Mouse (Mus musculus): ENCODE measurements around the gene Zfpm1.
A peak's percentile ranks its signal among the peaks of the same experiment; 100 is the strongest.
"Not testable (repeated sequence)": the region's sequence is repeated elsewhere in the genome, so short reads cannot be mapped to it uniquely, and the experiment has no call there.

The Zfpm1 gene

DNA sequence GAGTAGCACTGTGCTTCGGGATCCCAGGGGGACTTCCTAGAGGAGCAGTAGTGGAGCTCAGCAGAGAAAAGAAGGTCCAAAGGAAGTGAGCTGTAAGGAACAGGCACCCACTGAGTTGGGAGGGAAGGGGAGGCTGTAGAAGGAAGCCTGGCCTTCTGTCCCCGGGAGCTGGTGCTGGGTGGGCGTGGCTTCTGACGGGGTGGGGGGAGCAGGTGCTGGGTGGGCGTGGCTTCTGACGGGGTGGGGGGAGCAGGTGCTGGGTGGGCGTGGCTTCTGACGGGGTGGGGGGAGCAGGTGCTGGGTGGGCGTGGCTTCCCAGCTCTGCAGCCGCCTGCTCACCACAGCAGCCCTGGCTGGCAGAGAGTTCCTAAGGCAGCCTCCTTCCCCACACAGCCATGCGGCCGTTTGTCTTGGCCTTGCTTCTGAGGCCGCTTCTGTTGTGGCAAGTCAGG is 42.0 kb downstream of the Zfpm1 start:
- not testable (repeated sequence) for DNase-seq (ENCODE audit: low spot score in 2 of 2)

DNA sequence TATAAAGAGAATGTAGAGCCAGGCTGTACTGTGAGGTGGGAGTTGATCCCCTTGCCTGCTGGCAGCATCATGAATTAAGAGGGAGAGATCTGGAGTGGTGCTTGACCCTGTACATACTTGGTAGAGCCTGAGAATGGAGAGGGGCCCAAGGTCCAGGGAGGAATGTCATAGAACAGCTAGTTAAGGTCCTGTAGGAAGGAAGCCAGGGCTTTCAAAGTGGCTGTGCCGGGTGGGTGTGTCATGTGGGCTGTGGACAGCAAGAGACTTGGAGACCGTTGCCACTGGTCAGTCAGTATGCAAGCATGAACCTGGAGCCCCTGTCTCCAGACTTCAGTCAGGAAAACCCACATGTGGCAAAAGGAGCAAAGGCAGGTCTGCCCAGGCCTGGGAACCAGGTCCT is 43.3 kb downstream of the Zfpm1 start:
- no peak for DNase-seq (ENCODE audit: low spot score in 2 of 2)

DNA sequence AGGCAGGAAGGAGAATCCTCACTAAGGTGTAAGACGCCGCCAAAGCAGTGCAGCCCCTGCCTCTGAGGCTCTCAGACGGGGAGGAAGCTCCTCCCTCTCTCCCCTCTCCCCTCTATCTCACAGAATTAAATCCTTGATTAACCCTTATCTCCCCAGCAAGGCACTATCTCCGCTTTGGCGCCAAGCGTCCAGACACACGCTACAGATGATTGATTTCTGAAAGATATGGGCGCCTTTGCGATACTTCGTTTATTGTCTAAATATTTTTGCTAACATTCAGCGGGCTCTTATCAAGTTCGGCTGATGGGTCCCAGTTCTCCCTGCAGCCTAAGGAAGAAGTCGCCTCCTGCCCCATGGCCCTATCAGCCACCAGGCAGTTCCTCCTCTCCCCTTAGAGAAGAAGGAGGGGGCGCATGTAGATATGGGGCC is 44.2 kb downstream of the Zfpm1 start:
- DNase-seq (ENCODE audit: low spot score in 2 of 2) = no peak

DNA sequence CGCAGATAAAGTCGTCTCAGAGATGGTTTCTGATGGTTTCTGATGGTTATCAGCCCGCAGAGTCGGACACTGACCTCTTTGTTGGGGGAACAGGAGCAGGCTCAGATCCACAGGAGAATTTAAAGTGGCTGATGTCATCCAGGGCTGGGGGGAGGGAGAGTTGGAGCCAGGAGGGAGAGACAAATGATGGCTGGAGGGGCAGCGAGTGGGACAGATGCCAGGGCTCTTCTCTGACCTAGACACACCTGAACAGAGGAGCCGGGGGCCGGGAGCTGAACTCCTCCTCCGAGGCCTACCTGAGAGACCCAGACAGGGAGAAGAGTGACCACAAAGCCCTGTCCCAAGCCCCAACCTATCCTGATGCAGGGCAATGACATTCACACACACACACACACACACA is 47.1 kb downstream of the Zfpm1 start:
- no peak for DNase-seq (ENCODE audit: low spot score in 2 of 2)

DNA sequence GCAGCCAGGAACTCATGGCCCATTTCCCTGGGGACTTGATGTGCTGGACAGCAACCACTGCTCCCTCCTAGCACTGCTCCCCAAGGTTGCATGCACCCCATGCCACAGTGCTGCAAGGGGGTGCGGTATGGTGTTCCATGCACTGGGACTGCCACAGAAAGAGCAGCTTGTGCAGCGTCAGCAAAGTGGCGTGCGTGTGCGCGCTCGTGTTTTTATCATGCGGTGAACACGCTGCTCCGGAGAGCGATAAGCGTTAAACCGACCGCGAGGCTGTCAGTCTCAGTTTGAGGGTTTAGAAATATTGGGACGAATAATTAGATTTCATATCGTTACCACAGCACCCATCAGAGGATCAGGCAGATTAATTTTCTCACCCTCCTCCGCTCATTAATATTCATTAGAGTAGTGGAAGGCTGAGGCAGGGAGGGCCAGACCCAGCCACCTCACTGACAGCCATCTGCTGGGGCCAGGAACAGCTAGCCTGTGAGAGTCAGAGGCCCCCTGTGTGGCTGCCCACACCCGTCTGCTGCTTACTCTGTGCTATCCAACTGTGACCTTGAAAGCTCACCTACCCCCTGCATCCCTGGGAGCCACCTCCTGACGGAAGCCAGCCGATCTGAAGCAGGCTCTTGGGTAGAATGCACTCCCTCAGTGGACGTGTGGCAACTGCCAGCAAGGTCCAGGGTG is 47.8 kb downstream of the Zfpm1 start:
- no peak for DNase-seq (ENCODE audit: low spot score in 2 of 2)

DNA sequence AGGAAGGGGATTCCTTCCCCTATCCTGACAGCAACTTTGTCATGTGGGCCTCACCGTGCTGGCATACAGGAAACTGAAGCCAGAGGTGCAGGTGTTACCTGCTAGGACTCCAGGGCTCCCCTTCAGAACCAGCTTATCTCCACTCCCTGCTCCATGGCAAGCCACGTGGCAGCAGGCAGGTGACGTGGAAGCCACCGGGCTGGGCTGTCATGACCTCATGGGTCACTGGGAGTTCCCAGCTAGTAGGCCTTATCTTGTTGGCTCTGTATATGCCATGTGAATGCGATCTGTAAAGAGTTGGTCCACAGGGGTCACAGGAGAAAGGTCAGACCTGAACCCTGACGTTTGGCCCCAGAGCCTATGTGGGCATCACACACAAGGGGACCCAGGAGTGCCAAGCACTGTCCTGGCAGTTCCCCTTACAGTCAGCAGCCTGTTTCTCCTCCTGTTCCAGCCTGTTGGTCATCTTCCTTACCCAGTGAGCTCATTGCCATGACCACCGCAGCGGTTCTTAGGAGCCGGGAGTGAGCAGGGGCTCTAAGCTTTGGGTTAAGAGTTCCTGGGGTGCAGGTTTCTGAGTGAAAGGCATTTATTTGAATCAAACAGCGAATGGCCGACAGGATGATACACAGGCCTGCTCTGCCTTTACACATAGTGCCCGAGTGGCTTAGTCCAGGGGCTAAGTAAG is 48.6 kb downstream of the Zfpm1 start:
- DNase-seq (ENCODE audit: low spot score in 2 of 2) = no peak

DNA sequence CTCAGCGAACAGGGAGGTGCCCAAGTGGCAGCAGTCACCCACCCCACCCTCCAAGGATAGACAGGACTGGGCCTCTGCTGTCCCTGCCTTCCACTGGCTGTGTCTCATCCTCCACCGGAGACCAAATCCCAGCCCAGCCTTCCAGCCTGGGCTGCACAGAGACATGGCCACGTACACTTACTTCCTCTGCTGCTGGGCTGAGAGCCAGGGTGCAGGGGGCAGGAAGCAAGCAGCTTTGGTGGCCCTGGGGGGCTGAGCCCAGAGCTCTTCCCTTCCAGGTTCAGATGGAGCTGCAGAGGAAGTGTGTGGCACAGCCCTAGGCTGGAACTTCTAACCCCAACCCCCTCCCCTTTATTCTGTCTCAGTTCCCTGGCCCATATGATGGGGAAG is 49.2 kb downstream of the Zfpm1 start:
- no peak for DNase-seq (ENCODE audit: low spot score in 2 of 2)

DNA sequence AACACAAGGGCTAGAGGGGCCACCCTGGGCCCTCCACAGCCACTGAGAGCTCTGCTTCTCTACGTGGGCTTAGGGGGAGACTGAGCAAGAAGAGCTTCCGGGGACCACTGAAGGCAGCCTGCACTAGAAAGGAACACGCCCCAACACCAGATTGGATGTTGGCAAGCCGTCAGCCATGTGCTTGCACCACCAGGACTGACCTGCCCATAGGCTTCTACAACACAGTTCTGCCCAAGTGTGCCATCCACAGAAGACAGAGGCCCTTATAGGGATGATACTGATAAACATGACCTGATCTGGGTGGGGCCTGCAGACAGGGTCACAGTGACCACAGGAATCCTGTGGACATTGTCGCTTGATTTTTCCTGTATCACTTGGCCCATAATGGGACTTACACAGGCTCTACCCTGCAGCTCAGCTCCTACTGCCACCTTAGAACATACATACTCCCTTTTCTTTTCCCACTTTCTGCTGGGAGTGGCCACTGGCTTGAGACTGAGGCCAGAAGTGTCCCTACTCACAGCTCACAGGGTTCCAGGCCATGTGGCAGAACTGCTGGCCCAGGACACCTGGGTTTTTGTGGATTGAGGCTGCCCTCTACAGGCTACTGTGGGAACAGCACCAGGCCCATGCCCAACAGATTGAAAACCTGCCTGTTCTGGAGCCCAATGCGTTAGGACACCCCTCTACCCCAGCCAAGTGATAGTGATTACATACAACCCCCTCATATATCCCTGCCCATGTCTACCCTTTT is 51.0 kb downstream of the Zfpm1 start:
- DNase-seq (ENCODE audit: low spot score in 2 of 2) = peak; percentile 77 to 85

DNA sequence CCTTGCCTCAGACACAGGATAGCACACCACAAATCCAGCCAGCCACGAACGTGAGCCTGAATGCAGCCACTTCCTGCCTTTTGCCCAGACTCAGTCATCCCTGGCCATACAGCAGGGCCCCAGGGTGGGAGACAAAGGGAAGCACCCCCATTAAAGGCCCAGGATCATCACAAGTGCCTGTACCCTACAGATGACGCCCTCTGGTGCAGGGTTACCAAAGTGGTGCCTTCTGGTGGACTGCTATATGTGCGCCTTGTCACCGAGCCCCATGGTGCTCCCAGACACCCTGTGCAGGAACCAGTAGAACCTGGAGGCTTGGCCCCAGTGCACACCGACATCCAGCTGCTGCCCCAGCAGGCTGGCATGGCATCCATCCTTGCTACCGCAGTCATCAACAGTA is 51.6 kb downstream of the Zfpm1 start:
- no peak for DNase-seq (ENCODE audit: low spot score in 2 of 2)

DNA sequence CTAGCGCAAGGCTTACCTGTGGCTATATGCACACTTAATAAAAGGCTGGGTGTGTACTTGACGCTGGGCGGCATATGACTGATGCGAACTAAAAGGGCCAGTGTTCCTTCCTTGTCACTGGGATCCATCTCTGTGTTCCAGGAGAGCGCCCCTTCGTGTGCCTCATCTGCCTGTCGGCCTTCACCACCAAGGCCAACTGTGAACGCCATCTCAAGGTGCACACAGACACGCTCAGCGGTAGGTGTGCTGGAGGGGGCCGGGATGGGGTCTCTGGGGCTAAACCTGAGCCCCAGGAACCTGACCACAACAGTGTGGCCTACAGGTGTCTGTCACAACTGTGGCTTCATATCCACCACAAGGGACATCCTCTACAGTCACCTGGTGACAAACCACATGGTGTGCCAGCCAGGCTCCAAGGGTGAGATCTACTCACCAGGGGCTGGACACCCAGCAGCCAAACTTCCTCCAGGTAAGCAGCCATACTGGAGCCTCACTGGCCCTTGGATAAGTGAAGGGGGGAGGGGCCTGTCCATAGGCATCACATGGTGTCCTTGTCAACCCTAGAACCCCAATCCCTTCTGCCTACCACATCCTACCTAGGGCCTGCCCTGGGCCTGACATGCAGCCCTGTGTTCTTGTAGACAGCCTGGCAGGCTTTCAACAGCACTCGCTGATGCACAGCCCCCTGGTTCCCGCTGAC is 53.0 kb downstream of the Zfpm1 start:
- no peak for DNase-seq (ENCODE audit: low spot score in 2 of 2)

DNA sequence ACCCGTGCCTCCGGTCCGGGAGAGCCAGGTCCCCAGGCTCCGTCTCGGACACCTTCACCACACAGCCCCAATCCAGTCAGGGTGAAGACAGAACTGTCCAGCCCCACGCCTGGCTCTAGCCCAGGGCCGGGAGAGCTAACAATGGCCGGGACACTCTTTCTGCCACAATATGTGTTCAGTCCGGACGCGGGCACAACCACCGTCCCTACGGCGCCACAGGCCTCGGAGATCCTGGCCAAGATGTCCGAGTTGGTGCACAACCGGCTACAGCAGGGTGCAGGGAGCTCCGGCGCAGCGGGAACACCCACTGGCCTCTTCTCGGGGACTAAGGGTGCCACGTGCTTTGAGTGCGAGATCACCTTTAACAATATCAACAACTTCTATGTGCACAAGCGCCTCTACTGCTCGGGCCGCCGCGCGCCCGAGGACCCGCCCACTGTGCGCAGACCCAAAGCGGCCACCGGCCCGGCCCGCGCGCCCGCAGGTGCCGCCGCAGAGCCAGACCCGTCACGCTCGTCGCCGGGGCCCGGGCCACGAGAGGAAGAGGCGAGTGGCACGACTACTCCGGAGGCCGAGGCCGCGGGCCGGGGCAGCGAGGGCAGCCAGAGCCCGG is 53.8 kb downstream of the Zfpm1 start:
- DNase-seq (ENCODE audit: low spot score in 2 of 2) = no peak

DNA sequence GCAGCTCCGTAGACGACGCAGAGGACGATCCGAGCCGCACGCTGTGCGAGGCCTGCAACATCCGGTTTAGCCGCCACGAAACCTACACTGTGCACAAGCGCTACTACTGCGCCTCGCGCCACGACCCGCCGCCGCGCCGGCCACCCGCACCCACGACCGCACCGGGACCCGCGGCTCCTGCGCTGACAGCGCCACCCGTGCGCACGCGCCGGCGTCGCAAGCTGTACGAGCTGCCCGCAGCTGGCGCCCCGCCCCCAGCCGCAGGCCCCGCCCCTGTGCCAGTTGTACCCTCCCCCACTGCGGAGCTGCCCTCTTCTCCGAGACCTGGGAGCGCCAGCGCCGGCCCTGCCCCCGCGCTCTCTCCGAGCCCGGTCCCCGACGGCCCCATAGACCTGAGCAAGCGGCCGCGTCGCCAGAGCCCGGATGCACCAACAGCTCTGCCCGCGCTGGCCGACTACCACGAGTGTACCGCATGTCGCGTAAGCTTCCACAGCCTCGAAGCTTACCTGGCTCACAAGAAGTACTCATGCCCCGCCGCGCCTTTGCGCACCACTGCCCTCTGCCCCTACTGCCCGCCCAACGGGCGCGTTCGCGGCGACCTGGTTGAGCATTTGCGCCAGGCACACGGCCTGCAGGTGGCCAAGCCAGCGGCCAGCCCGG is 54.4 kb downstream of the Zfpm1 start:
- no peak for DNase-seq (ENCODE audit: low spot score in 2 of 2)

DNA sequence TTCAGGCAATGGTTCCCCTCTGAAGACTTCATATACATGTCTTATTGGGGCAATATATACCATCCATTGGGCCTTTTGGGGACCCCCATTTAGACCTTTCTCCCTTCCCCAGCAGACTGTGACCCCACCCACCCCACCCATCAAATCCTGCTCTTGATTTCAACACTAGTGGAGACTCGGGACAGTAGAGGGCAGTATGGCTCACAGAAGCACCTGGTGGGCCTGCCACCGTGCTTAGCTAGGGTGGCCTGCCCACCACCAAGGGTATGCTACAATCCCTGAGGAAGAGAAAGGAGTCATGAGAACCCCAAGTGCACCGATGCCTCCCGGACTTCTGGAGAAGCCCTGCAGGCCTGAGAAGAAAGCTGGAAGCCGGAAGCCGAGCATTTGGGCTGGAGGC is 56.9 kb downstream of the Zfpm1 start:
- no peak for DNase-seq (ENCODE audit: low spot score in 2 of 2)

DNA sequence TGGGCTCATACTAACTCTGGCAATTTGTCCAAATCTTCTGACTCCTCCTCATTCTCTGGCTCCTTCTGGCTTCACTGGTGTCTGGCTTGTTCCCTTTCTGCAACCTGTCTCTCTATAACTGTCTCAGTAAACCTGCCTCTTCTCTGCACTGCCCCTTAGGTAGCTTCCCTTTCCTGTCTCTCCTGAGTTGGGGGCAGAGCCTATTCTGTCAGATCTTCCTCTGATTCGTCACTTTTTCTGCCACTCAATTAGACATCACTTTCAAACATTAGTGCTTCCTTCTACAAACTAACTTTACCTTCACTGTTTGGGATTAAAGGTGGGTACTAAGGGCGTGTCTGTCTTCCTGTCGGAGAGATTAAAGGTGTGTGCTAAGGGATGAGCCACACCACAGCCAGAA is 58.8 kb downstream of the Zfpm1 start:
- DNase-seq (ENCODE audit: low spot score in 2 of 2) = no peak

DNA sequence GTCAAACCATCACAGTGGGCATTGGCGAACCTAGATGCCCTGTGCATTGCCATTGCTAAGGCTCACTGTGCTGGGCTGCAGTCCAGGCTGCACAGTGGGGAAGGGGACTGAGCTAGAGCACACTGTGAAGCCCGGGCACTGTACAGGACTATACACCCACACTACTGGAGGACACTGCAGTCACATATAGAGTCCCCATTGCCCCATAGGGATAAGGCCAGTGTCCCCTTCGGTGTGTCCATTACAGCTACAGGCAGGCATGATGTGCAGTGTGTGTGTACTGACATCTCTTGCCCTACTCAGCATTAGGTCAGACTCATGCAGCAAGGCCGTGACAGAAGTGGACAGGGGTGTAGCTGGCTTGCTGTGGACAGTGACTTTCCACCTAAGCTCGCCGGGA is 59.8 kb downstream of the Zfpm1 start:
- no peak for DNase-seq (ENCODE audit: low spot score in 2 of 2)

DNA sequence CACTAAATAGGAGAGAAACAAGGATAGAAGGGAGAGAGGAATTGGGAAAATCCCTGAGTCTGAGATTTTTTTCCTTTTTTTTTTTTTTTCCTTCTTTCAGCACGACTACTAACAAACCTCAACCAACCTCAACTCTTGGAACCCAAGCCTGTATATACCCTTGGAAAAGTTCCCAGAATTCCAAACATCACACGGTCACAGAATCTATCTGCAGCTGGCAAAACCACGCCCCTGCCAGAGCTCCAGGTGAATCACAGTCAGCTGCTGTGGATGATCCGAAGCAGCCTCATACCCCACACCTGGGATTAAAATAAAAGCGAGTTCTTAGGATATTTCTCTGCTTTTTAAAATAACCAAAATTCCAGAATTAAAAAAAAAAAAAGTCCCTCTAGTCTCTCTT is 60.4 kb downstream of the Zfpm1 start:
- DNase-seq (ENCODE audit: low spot score in 2 of 2) = no peak

DNA sequence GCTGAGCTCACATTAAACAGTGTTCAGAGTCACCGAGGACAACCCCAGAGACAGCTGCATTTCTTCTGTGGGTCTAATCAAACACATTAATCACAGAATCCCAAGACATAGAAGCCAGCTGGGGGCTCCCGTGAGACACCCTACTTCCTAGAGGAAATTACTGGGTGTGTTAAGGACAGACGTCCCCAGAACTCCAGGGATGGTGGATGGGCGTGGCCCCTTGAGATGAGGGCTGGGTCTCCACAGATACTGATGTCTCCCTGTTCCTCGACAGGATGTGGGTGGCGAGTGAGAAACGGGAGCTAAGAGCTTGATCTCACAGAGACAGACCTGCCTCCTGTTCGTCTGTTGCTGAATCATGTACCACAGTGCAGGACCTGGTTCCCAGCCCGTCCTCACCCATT is 60.9 kb downstream of the Zfpm1 start:
- peak in 1 of 2 experiments; percentile 22 for DNase-seq (ENCODE audit: low spot score in 2 of 2)

DNA sequence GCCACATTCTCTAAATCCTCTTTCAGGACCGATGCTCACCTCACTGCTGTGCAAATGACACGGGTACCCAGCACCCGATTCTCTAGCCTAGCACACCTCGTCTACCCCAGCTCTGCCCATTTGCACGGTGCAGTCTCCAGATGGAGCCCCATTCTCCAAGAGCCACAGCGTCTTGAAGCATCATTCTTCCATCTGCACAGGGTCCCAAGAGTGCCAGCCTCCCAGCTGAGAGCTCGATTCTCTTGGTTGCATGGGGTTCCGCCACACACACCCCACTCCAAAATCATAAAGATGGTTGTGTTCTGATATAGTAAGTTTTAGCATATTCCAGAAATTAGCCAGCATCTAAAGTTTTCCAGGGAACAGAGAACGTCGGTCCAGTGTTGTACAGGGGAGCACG is 61.4 kb downstream of the Zfpm1 start:
- no peak for DNase-seq (ENCODE audit: low spot score in 2 of 2)

DNA sequence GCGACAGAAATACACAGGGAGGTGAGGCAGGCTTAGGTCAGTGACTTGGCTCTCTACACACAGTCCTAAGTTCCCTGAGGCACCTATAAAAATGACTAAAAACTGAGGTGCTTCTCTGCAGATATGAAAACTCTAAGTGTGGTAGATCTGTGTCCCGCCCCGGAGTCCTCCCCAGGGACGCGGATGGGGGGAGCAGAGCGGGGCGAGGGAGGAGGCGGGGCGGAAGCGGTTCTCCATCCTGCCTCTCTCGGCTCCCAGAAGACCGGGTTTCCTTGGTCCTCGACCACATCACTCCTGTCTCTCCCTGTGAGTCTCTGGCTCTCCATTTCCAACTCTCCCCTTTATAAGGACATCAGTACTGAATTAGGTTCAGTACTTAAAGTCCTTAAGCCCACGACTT is 61.8 kb downstream of the Zfpm1 start:
- DNase-seq (ENCODE audit: low spot score in 2 of 2) = no peak

DNA sequence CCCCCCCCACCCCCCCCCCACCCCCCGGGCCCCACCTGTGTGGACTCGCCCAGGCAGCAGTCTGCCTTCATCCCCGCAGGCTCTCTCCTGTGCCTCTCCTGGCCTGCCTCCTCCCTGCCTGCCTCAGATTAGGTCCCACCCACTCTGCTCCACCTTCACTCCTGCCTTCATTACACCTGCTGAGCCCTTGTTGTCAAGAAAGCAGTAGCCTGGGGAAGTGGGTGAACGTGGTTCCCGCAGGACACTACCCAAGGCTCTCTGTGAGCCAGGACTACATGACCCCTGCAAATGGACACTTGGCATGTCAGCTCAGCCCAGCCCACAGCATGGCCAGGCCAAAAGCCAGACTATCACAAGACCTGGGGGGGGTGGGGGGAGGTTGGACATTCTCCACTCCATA is 62.3 kb downstream of the Zfpm1 start:
- no peak for DNase-seq (ENCODE audit: low spot score in 2 of 2)

Measured in natural killer cell, adult 2 months (primary cell).